Mouse (Mus musculus): Measurements from ENCODE around the gene Eya2.
"Not testable (repeated sequence)": the region's sequence is repeated elsewhere in the genome, so short reads cannot be mapped to it uniquely, and the experiment has no call there.

The Eya2 gene

GRCm38 (mm10) chr2:165769375-165769948, 174.6 kb downstream of the Eya2 start:
- peak in 1 of 2 experiments; percentile 57 for DNase-seq (ENCODE audit: low spot score in 2 of 2)

- peak; percentile 60 to 83 for DNase-seq (ENCODE audit: low spot score in 2 of 2)
These were observed 184.1 kb downstream of the Eya2 start for GRCm38 (mm10) chr2:165778927-165779326.

DNA sequence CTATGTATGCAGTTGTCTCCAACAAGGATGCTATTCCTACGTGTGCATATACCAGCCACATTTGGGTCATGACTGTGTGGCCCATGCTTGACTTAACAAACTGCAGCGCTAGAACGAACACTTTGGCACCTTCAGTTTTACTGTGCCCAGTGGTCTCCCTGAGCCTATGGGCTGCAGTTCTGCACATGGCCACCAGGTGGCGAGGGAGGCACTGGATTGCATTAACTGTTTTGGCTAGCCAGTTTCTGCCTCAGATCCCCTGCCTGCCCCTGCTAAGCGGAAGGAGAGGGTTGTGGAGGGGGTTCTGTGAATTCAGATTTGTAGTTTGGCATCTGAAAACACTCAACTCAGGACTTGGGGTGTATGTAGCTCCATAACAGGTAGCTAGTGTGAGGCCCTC, 187.5 kb downstream of the Eya2 start:
- DNase-seq (ENCODE audit: low spot score in 2 of 2), result peak; percentile 90 to 93

- DNase-seq (ENCODE audit: low spot score in 2 of 2), result no peak
These were observed 190.6 kb downstream of the Eya2 start for GRCm38 (mm10) chr2:165785312-165786036.

DNA sequence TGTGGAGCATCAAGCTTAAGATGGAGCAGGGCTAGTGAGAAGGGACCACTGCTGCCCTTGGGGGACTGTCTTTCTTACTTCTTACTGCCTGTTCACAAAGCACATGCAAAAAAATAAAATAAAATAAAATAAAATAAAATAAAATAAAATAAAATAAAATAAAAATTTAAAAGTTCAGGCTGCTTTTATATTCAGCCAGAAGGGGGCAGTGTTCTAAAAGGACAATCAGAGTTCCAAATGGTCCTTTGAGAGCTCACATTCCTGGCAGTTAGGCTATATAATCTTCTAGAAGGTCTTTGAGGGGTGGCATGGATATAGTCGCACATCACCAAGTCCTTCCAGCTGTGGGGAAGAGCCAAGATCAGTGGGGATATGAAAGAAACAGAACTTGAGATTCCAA, 191.6 kb downstream of the Eya2 start:
- no peak for DNase-seq (ENCODE audit: low spot score in 2 of 2)

DNA sequence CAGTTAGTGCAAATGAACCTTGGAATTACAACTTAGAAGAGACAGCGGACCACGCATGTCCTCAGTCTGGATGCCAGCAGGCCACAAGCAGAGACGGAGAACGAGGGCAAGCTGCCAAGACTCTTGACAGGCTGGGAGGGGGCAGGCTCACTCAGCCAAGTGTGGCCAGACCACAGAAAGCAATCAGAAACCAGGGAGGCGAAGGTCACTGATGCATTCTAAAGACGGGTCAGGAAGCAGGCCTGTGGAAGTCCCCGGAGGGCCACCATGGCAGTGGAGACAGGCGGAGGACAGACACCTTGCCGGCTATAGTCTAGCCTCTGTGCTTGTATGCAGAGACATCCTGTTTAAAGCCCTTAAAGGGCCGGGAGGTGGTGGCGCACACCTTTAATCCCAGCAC, 193.2 kb downstream of the Eya2 start:
- peak; percentile 56 to 87 for DNase-seq (ENCODE audit: low spot score in 2 of 2)

GRCm38 (mm10) chr2:165788796-165789195, 194.0 kb downstream of the Eya2 start:
- no peak for DNase-seq (ENCODE audit: low spot score in 2 of 2)

- DNase-seq (ENCODE audit: low spot score in 2 of 2), result no peak
These were observed 194.8 kb downstream of the Eya2 start for GRCm38 (mm10) chr2:165789667-165790066.

GRCm38 (mm10) chr2:165791026-165791425, 196.2 kb downstream of the Eya2 start:
- no peak for DNase-seq (ENCODE audit: low spot score in 2 of 2)

DNA sequence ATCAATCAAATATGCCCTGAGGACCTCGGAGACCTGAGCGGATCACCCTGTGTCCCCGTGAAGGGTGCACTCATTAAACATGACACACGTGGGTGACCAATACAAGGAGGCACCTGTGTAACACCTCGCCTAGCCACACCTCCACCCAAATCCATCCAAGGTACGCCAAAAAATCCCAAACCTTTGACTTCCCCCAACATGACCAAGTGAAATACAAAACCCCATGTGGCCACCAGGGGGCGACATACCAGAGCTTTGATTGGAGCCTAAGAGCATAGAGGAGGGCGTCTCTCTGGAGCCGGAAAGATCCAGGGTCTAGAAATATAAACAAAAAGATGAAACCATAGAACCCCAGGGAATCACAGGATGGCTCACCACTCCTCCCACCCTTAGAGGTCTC, 196.8 kb downstream of the Eya2 start:
- DNase-seq (ENCODE audit: low spot score in 2 of 2), result peak; percentile 53 to 68

DNA sequence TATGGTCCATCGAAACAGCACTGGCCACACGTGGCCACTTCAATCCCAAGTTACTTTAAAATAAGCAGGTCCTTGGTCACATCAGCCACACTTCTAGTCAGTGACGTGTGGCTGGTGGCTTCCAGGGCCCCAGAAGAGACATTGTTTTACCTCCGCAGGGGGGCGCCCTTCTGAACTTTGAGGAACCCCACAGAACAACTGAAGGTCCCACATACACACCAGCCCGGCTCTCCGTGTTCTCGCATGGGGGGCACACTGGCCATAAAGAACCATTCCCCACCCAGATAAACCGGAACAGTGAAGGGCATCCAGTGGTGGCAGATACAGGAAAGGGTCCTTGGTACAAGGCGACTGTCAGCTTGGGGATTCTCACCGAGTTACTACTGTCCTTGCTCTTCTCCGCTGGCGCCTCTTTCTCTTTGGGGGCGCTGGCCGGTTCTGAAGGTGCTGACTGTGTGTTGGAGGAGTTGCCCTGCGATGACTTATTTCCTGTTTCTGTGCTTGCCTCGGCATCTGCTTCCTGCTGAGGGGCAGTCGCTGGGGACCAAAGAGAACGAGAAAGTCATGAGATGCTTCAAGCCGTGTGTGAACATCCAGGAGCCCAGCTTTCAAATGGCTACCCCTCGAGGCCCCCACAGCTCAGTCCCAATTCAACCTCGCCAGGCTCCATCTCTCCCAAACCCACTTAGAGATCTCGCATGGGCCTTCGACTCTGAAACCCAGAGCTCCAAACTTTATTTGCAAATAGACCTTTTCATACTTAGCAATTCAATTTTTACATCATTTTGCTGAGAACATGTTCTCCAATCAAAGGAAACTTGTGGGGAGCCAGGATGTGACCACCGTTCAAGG, 197.8 kb downstream of the Eya2 start:
- DNase-seq (ENCODE audit: low spot score in 2 of 2), result no peak

DNA sequence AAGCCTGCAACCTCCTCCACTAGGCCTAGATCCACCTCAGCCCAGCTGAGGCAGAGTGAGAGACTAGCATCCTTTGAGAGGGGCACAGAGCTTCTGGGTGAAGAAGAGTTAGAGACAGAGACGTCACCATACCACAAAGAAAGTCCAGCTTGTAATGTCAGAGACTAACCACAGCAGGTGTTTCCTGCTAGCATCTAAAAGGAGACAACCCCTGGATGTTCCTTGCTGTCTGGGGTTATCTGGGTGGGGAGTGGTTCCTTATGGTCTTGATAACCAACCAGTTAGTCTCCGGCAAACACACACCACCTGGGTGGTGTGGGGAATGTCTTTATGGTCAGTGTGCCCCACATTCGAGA, 198.4 kb downstream of the Eya2 start:
- DNase-seq (ENCODE audit: low spot score in 2 of 2), result no peak

DNA sequence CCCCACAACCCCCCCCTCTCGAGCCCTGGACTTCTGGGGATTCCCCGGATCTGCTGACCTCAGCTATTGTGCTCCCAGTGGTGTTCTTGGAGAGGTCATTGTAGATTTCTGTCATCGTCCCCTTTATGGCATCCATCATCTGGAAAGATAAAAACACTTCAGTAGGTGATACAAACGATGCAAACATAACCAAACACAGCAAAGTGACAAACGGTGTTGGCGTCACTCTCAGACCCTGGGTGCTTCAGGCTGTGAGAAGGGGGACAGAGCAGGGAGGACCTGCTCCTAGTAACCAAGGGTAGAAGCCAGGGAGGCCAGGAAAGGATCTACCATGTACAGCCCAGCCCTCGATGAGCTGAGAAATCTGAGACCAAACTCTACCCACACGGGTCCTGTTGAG, 203.0 kb downstream of the Eya2 start:
- no peak for DNase-seq (ENCODE audit: low spot score in 2 of 2)

GRCm38 (mm10) chr2:165800174-165800573, 205.3 kb downstream of the Eya2 start:
- not testable (repeated sequence) for DNase-seq (ENCODE audit: low spot score in 2 of 2)

DNA sequence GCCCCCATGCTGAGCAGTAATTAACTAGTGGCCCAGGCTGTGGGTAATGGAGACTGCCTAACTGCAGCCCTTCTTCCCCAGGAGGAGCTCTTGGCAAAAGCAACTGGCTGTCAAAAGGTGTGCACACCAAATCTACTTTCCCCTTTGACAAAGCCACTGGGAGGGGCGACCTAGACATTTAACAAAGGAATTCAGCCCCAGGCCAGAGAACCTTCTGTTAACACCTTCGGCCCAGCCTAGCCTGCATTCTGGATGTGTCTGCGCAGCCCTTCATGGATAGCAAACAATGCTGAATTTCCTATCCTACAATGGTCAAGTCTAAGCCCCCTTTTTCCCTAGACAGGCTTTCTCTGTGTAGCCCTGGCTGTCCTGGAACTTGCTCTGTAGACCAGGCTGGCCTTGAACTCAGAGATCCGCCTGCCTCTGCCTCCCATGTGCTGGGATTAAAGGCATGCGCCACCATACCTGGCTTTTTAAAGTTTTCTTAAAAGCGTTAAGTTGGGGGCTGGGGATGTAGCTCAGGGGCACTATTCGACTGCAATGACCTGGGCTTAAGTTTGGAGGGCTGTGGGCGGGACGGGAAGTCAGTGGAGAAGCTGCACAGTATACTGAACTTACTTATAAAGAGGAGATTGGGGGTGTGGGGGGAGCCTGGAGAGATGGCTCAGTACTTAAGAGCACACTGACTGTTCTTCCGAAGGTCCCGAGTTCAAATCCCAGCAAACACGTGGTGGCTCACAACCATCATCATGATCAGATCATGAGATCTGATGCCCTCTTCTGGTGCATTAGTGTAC, 213.5 kb downstream of the Eya2 start:
- no peak for DNase-seq (ENCODE audit: low spot score in 2 of 2)

DNA sequence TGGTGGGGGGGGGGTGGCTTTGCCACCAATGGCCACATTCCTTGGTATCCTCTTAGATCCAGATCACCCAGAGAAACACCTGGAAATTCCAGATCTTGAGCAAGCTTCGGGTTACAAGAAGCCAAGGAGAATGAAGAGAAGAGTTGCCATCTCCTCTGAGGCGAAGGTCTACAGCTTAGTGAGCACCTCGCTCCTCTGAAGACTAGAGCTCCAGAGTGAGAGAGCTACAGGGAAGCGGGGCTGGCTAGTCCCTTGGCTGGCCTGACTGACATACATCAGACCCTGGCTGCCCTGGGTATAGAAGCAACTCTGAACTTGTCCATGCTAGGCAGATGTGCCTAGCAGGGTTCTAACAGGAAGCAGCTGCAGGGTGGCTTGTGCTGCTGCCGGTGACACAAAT, 214.3 kb downstream of the Eya2 start:
- DNase-seq (ENCODE audit: low spot score in 2 of 2), result no peak

GRCm38 (mm10) chr2:165809901-165810477, 215.2 kb downstream of the Eya2 start:
- DNase-seq (ENCODE audit: low spot score in 2 of 2), result no peak

DNA sequence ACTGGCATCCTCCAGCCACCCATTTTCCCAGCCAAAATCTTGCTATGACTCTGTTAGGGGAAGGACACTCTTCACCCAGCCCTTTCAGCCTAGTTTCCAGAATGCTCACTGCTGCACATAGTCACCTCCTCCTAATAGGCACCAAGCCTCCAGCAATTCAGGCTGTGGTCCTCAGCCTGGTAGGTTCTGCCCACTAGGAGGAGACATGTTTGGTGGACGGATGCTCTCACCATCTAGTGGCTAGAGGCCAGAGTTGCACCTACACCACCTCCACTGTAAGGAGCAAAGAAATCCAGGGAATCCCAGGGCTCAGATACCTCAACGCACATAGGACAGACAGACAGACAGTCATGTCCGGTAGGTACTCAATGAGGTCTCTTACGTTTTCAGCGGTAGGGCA, 216.7 kb downstream of the Eya2 start:
- peak; percentile 41 to 67 for DNase-seq (ENCODE audit: low spot score in 2 of 2)

DNA sequence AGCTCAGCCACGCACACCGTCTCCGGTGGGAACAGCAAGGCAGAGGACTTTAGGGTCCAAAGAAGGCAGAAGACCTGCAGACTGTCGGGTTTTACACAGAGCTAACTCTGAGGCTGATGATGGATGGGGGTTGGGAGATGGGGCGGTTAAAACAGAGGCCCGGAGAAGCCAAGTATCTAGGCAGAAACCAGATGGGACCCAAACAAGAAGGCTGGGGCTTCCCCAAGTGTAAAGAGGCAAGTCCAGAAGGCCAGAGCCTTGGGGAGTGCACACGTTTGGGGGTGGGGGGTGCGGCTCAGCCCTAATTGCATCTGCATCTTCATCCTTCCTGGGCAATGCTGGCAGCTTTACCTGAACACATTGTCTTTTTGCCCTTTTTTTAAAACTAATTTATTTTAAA, 218.1 kb downstream of the Eya2 start:
- no peak for DNase-seq (ENCODE audit: low spot score in 2 of 2)

DNA sequence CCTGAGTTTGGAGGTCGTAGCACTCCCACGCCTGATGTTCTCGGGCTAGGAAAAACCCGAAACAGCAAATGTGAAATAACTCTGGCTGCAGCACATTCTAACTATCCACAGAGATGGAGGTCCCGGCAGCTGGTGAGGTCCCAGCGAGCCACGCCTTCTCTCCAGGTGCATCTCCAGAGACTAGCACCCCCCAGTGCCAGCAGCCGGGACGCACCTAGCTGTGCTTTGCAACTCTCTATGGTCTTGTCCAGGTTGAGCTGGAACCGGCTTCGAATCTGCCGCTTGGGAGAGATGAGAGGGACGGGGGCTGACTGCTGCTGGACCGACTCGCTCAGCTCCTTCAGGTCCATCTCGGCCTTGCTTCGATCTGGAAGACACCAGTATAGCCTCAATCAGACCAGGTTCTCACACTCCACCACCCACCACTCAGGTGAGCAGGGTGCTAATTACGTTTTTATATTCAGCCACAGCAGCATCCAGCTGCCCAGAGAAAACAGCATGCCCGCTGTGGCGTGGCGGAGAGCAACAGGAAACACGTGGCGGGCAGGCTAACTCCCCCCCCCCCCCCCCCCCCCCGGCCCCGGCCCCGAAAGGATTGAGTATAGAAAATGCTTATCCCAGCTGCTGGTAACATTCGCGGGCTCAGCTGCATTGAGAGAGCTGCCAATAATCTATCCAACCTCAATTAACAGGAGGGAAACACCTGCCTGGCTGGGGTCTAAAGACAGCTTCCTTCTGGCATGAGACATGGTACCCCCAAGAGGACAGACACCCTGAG, 220.5 kb downstream of the Eya2 start:
- DNase-seq (ENCODE audit: low spot score in 2 of 2), result no peak

DNA sequence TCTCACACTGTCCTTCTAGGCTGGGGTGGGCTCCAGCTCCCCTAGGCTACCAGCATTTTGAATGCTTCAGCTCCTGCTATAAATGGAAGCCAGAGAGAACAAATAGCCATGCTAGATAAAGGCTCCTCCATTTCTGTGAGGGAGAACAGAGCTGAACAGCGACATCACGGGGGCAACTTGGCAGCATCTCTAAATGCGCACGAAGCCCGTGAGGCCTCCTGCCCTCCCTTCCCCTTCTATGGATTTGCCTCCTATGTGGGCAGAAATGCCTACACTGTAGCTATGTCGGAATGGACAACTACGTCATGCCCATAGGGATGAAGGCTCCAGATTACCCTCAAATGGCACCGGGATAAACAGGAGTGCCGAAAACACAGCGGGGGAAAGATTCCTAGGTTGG, 222.6 kb downstream of the Eya2 start:
- no peak for DNase-seq (ENCODE audit: low spot score in 2 of 2)

Measured in cerebellum, postnatal 4 days (tissue).